Mouse (Mus musculus) liver, embryonic 12.5 days (tissue): ENCODE measurements around the gene Ubb. TPM values are rescaled to one million over a fixed set of nuclear protein-coding genes. Genes with fewer than 3 reads are reported as not detected.

Experiments
- ATAC-seq: fragments of 200-750 bp; cut with Nextera tagmentation; 2 replicates; pipeline ENCODE4 v1.8.0; 2017; ENCODE audit warnings: moderate number of reproducible peaks, mild to moderate bottlenecking, moderate library complexity
- H3K27ac ChIP-seq: fragments of 300-500 bp; sonication (generic); 2 replicates; pipeline ENCODE4 v1.5.1; 2016; ENCODE audit warnings: mild to moderate bottlenecking
- H3K27me3 ChIP-seq: fragments of 300-500 bp; sonication (generic); replicated peaks from 2 replicates; pipeline ENCODE4 v1.6.1; 2016; ENCODE audit warnings: mild to moderate bottlenecking, moderate library complexity
- H3K36me3 ChIP-seq: fragments of 300-500 bp; sonication (generic); 2 replicates; pipeline ENCODE4 v1.6.1; 2016; ENCODE audit warnings: mild to moderate bottlenecking, moderate library complexity
- H3K4me1 ChIP-seq: fragments of 300-500 bp; sonication (generic); 2 replicates; pipeline ENCODE4 v1.6.1; 2016
- H3K4me2 ChIP-seq: fragments of 300-500 bp; sonication (generic); 2 replicates; pipeline ENCODE4 v1.6.1; 2016; ENCODE audit warnings: mild to moderate bottlenecking, moderate library complexity
- H3K4me3 ChIP-seq: fragments of 300-500 bp; sonication (generic); 2 replicates; pipeline ENCODE4 v1.5.1; 2016; ENCODE audit warnings: mild to moderate bottlenecking, moderate library complexity
- H3K9ac ChIP-seq: fragments of 300-500 bp; sonication (generic); 2 replicates; pipeline ENCODE4 v1.6.1; 2016; ENCODE audit warnings: mild to moderate bottlenecking, moderate library complexity
- H3K9me3 ChIP-seq: fragments of 300-500 bp; sonication (generic); replicated peaks from 2 replicates; pipeline ENCODE4 v1.6.1; 2016; ENCODE audit warnings: mild to moderate bottlenecking, moderate library complexity
- WGBS: fragments of 180-500 bp; shearing (Covaris S2); methylation state at CpG from one replicate; pipeline ENCODE4 v1.1.7; 2016; ENCODE audit not compliant: insufficient replicate concordance; 5-methylcytosine and 5-hydroxymethylcytosine counted together
- polyA plus RNA-seq: library from polyadenylated mRNA; unstranded; fragments of >200 nt; fragmentation: Nextera tagmentation; extraction: Ambion mirVana; gene quantifications from 2 replicates; pipeline ENCODE4 v1.2.1, GENCODE M21; 2016

The Ubb gene
- polyA plus RNA-seq, 1 experiment from 2014 or later: 1,525 TPM

- Histone ChIP-seq H3K9me3 (no peaks in the 10 kb centered on the region), H3K4me3 (no peak overlapping the region), H3K4me1 (peaks cover 14% of the 10 kb centered on the region; the same call in 1 of the 2 replicates), H3K27ac (no peak overlapping the region), H3K4me2 (no peak overlapping the region), H3K9ac (no peak overlapping the region), H3K27me3 (no peaks in the 10 kb centered on the region), H3K36me3 (peaks cover 6% of the 10 kb centered on the region; the same call in 1 of the 2 replicates)
- ATAC-seq: peak; percentile 20; the same call in 1 of the 2 replicates
- 71% methylated on average over 8 of the region's 8 CpGs for WGBS
Measured at GRCm38 (mm10) chr11:62591904-62592575, 41.1 kb downstream of the Ubb start.

- no peak for ATAC-seq
- Histone ChIP-seq H3K27me3 (no peaks in the 10 kb centered on the region), H3K4me1 (peaks cover 18% of the 10 kb centered on the region), H3K4me3 (no peak overlapping the region), H3K4me2 (no peak overlapping the region), H3K36me3 (peaks cover 5% of the 10 kb centered on the region; the same call in 1 of the 2 replicates), H3K27ac (no peak overlapping the region), H3K9me3 (no peaks in the 10 kb centered on the region), H3K9ac (no peak overlapping the region)
- WGBS: 79% methylated on average over 4 of the region's 4 CpGs
Measured at GRCm38 (mm10) chr11:62598571-62598970, 47.6 kb downstream of the Ubb start.

GRCm38 (mm10) chr11:62601732-62602618, 51.0 kb downstream of the Ubb start:
- Histone ChIP-seq H3K4me2 (peak overlapping the region; percentile 65), H3K4me3 (peak overlapping the region; percentile 78), H3K9me3 (no peaks in the 10 kb centered on the region), H3K27ac (peak overlapping the region; percentile 96), H3K9ac (peak overlapping the region; percentile 94), H3K4me1 (peaks cover 40% of the 10 kb centered on the region), H3K36me3 (peaks cover 39% of the 10 kb centered on the region), H3K27me3 (no peaks in the 10 kb centered on the region)
- ATAC-seq: 0 out of 2 replicates have a peak, but pooled peaks have one; percentile 1
- WGBS: 11% methylated on average over 17 of the region's 17 CpGs

Other genes starting within 250 kb of the Ubb start
- gene Pigl, start 92.7 kb upstream of the Ubb start, polyA plus RNA-seq: 7.9 TPM in 2 replicates
- gene Ncor1, start 92.6 kb upstream of the Ubb start, polyA plus RNA-seq: 108 and 112 TPM in 2 replicates
- gene Cenpv, start 11.9 kb upstream of the Ubb start, polyA plus RNA-seq: 30.6 and 32.3 TPM in 2 replicates
- 8.0 and 9.0 TPM in 2 replicates for gene Trpv2, start 23.3 kb downstream of the Ubb start, polyA plus RNA-seq
- 3.4 and 3.7 TPM in 2 replicates for gene Lrrc75a, start 97.4 kb downstream of the Ubb start, polyA plus RNA-seq
- 15.0 and 17.0 TPM in 2 replicates for gene Mmgt2, start 97.5 kb downstream of the Ubb start, polyA plus RNA-seq
- gene Zfp287, start 180.7 kb downstream of the Ubb start, polyA plus RNA-seq: 1.2 and 1.6 TPM in 2 replicates
- gene Gm10428, start 201.9 kb downstream of the Ubb start, polyA plus RNA-seq: not detected in 2 replicates
- gene Zfp286, start 238.3 kb downstream of the Ubb start, polyA plus RNA-seq: 2.8 and 3.0 TPM in 2 replicates